Mouse (Mus musculus): Measurements from ENCODE around the gene Wdr27.

DNA sequence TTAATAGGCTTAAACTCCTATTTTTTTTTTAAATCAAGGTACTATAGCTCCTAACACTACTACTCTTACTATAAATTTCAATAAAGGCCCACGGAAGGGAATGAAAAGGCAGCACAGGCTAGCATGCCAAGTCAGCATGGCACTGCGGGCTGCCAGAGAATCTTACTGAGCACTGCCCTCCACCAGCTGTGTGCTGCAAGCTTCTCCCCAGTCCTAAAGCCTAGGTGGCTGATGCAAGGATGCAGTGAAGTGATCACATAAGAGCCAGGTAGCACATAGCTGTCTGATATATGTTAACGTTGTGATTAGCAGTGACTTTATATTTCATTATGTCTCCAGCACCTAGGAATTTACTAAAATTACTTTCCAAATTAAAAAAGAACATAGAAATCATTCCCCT is 17.0 kb upstream of the Wdr27 start:
- no peak for TF ChIP-seq POLR2A (IDR thresholded peaks at IDR 0.05; ENCODE audit: control insufficient read depth, extremely low read depth, insufficient read depth, low read length, poor library complexity)
- TF ChIP-seq CTCF (IDR thresholded peaks at IDR 0.05; ENCODE audit: borderline replicate concordance, control insufficient read depth, extremely low read depth, insufficient read depth, low read length, poor library complexity), result no peak
